Mouse (Mus musculus): ENCODE measurements around the gene Rabgap1.

Gene Rabgap1

DNA sequence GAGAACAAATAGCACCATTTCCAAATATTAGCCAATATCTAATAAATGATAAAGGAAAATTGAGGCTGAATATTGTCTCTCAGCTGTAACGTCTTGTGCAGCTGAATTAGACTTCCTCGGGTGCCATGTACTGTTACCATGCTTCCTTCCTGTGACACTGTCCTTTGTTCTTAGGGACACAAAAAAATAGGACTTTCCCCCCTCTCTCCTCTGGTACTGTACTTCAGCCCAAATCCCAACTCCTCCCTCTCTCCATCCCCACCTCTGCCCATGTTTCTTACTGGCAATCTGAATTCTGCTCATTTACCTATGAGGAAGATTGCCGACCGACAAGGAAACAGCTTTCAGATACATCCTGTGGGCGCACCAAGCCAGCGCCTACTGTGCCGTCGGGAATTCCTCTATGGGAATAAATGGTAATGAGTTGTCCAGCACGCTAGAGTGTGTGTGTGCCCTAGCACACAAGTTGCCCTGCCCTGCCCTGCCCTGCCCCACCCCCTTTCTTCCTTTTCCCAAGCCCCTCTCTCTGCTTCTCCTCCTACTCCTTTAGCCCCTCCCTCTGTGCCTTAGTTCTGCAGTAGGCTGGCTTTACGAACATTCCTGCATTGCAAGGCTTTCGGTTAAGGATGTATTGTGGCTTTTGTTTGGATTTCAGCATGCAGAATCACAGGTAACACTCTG lies 73.1 kb downstream of the Rabgap1 start, which contains the start of gene Gpr21:
Gene Gpr21 (plus strand): TSS at position 303 of the 681 bp plus-strand sequence.
- DNase-seq (ENCODE audit: low spot score in 2 of 2) = no peak

DNA sequence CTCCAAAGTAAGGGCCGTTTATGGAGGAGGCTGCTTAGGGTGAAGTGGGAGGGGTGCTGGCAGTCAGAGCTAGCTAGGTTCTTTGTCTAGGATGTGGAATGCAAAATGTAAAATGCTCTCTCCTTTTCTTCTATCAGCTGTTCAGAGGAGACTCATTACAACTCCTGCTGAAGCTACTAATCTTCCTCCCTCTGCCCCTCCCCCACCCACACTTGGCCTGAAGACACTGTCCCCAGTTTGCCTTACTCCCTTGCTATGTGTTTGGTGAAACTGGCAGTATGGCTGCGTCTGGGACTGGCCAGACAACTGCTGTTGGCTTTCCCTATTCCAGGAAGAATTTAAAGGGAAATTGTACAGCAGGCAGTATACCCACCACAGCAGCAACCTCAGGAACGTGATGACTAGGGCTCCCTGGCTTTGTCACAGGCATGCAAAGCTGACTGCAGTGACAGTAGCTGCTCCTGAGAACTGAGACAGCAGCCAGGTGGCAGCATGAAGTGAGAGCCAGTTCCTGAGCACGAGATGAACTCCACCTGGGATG lies 73.9 kb downstream of the Rabgap1 start:
- no peak for DNase-seq (ENCODE audit: low spot score in 2 of 2)

DNA sequence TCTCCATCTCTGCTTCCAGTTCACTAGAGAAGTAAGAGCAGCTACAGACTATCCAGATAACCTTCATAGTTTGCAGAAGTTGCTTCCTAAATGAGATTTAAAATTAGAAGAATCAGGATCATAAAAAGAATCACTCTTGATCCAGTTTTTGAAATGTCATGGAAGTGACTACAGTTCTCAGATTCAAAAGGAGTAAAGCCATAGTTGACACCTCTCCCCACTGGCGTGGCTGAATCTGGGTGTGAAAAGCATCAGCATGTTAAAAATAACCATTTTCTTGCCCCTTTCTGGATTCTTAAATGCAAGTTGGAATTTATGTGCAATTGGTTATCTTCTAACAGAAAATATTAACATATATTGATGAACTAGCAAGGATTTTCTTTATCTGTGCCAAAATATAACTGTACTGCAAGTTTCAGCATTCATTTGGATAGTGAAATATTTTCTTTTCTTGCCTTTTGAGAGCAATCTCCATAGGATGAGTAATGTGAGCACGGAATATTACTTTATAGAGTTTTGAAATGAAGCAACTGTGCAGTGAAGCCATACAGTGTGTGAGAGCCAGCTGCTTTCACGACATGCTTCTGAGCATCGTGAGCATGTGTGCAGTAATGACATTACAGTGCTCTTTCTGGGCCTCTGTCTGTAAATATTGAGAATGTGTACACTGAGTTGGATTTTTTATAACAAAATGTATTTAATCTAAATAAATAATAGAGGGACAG lies 75.6 kb downstream of the Rabgap1 start:
- DNase-seq (ENCODE audit: low spot score in 2 of 2) = no peak

DNA sequence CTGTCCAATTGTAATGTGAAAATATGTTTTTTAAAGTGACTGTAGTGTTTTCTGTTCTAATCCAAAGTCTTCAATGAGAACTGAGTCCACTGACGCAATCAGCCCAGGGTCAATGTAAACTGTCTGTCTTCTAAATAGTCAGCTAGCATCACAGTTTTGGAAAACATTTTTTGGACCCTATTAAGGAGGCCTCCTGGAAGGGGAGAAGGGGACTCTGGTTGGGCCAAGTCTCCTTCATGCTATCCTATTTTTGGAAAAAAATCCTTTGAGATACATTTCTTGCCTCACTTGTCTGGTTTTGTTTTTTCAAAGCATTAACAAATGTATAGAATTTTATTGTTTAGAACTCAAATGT lies 76.2 kb downstream of the Rabgap1 start:
- no peak for DNase-seq (ENCODE audit: low spot score in 2 of 2)

DNA sequence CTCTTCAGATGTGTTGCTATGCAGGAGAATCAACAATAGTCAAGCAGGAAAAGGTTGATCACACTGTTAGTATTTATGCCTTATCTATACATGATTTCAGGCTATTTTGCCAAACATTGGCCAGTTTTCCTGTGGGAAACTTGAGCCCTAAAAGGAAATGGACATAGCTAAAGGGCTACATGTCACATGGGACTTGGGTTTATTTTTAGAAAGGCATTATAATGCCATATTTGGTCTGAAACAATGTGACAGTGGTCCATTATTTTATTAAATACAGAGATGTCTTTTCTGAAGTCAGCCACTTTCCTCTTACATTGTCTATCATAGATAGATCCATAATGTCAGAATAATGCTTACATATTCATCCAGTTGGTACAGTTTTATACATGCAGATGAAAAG lies 84.5 kb downstream of the Rabgap1 start:
- no peak for DNase-seq (ENCODE audit: low spot score in 2 of 2)

DNA sequence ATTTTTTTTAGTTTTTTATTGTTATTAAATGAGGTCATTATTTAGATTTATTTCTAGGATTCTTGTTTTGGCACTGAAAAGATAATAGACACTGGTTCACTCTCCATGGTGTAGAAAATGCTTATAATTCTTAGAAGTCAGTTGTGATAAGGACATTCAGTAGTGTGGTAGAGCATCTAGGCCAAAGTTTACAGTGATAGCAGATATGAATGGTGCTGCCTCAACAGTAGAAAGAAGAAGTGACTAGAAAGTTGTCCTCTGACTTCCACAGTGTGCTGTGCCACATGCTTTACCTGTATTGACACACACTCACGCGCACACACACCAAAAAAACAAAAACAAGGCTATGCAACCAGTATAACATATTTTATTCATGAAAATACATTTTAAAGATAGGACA lies 86.3 kb downstream of the Rabgap1 start:
- DNase-seq (ENCODE audit: low spot score in 2 of 2) = no peak

DNA sequence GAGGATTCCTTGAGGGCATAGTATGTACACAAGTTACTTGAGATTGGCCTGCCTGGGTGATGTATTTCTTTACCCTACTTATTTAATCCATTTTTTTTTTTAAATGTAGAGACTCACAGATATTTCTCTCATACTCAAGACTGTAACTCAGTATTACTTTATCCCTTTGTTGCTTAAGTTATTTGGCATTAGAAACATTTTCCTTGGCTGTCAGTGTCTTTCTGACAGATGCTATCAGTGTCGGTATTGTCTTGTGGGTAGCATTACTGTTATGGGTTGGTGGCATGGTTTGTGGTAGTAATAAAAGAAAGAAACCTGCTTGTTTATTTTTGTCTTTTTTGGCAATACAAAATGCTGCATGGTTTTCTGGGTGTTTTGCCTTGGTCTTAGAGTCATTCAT lies 87.7 kb downstream of the Rabgap1 start:
- DNase-seq (ENCODE audit: low spot score in 2 of 2) = no peak

DNA sequence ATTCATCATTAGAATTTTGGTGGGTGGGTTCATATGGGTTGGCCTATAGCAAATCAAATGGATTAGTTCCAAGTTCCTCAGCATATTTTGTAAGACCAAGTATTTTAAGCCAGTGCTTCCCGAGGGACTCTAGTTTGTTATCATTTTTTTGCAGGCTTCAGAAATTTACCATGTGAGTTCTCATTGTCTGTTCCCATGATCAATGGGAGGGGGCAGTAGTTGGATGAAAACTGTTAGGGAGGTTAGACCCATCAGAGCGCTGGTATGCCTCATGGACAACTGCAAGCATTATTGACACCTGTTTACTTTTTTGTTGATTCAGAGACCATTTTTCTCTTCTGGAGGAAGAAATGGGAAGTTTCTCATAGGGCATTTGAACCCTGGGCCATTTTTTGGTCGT lies 88.6 kb downstream of the Rabgap1 start:
- no peak for DNase-seq (ENCODE audit: low spot score in 2 of 2)

DNA sequence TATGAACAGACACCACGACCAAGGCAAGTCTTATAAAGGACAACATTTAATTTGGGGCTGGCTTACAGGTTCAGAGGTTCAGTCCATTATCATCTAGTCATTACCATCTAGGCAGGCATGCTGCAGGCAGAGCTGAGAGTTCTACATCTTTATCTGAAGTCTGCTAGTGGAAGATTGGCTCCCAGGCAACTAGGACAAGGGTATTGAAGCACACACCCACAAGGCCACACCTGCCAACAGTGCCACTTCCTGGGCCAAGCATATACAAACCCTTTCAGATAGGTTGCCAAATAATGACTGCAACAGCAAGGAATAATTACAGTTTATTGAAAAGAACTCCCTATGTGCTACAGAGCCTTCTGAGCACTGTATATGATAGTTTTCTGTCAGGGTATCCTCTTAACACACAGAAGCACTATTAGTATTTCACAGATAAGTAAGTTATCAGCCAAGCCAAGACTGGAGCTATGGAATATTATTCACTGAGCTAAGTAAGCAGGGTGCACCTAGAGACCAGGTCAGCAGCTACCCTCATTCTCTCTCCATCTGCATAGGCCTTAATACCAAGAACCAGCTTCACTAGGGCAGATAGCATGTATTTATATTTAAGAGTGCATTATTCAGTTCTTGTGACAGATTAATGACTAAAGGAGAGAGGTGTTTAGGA lies 106.4 kb downstream of the Rabgap1 start:
- peak; percentile 10 to 15 for DNase-seq (ENCODE audit: low spot score in 2 of 2)

DNA sequence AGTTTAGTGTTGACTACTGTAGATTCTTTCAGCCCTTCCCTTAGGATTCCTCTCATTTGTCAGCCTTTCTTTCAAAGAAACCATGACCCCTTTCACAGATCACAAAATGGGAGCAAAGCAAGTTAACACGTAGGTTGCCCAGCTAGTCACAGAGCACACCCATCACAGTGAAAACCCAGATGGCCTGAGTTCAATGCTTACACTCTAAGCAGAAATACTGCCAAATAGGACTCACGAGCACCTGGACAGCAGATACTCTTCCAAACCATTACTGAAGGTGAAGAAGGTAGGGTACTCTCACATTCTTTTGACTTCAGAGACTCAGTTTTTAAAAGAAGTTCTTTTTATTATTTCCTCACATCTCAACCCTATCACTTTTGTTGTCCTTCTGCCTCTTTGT lies 113.3 kb downstream of the Rabgap1 start:
- no peak for DNase-seq (ENCODE audit: low spot score in 2 of 2)

DNA sequence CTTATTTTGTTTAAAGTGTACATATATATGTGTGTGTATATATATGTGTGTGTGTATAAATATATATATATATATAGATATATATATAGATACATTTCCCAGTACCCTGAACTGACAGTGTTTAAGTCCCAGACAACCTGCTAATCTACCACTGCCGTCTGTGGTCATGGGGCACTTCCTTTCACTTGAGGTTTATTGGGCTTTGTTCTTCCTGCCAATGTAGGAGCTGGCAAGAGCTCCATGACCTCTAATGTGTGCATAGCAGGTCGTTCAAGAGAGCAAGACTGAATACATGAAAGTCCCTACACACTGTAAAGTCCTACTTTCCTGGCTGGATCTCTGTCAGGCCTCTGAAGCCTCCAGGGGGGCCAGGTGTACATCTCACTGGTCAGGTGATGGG lies 122.5 kb downstream of the Rabgap1 start:
- DNase-seq (ENCODE audit: low spot score in 2 of 2) = peak in 1 of 2 experiments; percentile 7

DNA sequence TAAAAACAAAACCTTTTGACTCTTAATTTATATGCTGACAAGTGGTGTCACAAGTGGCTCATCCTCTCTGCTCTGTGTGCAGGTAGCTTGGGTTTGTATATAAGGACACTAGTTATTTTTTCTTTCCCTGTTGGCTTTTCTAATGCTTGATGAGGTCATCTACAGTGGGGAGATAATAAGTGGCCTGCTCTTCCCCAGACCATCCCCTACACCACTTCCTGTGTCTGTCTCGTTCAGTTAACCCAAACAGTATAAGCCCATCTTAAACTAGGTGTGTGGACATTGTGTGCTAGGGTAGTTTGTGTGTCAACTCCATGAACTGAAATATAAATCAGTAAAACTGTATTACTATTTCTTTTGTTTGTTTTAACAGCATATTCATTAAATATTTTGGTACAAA lies 123.0 kb downstream of the Rabgap1 start:
- DNase-seq (ENCODE audit: low spot score in 2 of 2) = no peak

DNA sequence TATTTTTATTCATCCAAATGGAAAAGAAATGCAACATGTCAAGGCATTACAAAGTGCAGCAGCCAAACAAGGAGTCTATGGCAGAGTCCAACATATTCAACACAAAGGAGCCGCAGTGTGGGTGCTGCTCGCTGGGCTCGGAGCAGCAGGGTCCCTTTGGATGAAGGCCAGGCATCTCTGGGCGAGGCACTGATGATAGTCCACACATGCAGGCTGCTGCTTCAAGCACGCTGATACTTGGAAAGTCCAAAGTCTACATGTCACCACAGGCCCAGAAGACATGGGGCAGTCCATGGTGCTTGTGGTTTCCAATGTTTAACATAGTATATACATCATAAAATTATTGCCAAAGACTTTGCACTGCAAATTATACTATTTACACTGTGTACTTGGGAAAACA lies 126.8 kb downstream of the Rabgap1 start:
- DNase-seq (ENCODE audit: low spot score in 2 of 2) = no peak

DNA sequence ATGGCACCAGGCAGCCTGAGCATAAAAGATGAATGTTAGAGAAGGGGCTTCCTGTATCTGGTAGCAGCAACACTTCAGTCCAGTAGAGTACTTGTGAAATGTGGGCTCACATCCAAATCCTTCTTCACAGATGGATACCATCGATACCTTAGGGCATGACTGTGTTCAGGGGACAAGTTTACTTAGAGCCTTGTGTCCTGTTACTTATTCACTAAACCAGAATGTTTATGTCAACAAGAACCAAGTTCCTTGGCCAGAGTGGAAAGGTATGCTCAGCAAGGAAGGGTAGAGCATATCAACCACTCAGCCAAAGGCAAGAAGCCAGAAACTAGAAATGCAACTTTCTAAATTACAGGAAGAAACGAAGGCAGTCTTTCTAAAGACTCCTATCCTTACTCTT lies 127.6 kb downstream of the Rabgap1 start:
- DNase-seq (ENCODE audit: low spot score in 2 of 2) = no peak

DNA sequence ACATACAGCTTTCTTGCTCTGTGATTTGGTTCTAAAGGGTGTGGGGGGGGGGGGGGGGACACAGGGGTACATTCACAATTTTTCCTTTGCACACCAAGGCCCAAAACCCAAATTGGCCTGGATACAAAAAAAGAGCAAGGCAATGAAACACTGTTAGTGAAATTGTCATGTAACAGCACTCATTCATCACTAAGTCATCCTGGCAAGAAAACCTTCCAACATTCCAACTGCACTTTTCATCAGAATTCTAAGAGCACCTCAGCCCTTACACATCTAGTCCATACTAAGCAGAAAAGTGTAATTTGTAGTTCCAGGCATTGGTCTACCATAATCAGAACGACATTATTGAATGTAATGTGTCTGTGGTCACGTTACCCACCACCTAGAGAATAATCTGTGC lies 129.1 kb downstream of the Rabgap1 start:
- no peak for DNase-seq (ENCODE audit: low spot score in 2 of 2)

DNA sequence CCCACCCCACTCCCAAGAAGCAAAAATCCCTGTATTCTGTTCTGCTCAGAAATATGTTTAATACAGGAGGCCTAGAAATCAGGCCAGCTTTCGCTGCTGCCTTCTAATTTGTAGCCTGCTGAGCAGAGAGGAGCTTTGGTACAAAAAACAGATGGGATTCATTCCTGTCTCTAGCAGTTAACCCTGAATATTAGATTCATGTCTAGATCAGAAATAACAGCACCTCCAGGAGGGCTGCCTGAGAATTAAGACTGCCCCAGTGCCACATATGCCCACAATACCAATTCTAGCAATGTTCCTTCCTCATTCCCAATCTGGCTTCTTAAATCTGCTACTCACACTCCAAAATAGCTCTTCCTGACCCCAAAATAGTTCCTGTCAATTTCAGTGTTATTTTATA lies 133.6 kb downstream of the Rabgap1 start:
- no peak for DNase-seq (ENCODE audit: low spot score in 2 of 2)

DNA sequence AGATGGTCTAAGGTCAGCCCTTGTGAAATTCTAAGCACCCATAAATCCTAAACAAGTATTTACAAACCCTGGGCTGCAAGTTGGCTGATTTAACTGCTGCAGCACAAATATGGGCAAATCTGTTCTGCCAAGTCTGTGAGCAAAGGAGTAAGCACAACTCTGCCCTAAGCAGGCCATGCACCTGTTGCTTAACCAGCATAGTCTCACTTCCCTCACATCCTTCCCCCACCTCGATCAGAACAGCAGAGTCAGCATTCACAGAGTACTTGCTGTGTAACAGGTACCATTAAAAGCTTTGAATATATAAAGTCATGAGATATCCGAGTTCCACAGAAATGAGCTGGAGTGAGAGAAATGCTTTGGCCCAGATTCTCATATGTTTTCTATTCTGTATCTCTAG lies 135.1 kb downstream of the Rabgap1 start:
- no peak for DNase-seq (ENCODE audit: low spot score in 2 of 2)

DNA sequence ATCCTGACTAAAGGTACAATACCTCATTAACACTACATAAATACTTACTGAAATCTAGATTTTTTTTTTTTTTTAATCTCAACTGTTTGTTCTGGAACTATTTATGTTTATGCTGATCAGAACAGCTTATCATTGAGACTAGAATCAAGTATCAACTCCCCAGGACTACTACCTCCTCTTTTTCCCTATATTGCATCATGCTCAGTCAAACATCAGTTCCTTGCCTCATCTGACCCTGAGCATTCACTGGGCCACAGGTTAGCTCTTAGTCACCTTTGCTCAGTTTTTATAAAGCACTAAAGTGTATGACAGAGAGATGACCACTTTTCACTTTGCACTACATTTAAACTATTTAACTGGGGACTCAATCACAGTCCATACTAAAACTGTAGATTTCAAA lies 144.8 kb downstream of the Rabgap1 start:
- no peak for DNase-seq (ENCODE audit: low spot score in 2 of 2)

Data from heart, adult 9 months (tissue).